Mouse (Mus musculus): ENCODE data around the gene Gm26620. TPM values are rescaled to one million over a fixed set of nuclear protein-coding genes. Genes with fewer than 3 reads are reported as not detected.

Gene Gm26620
- 0.31 TPM in 1 of 2 replicates, not detected in the other for polyA plus RNA-seq (2014; fragmentation: Nextera tagmentation; extraction: Ambion mirVana)

GRCm38 (mm10) chr1:170884978-170885561 lies at the start of gene Gm26620, which contains the start of gene Dusp12:
Gene Gm26620, plus strand, starts transcription at chr1:170885065.
Gene Dusp12, minus strand, starts transcription at chr1:170885540.
- H3K9me3 ChIP-seq (ENCODE audit: control insufficient read depth, low read length): no peaks in the 10 kb centered on the region
- peaks cover 5% of the 10 kb centered on the region; the same call in 1 of the 2 replicates for H3K4me1 ChIP-seq (ENCODE audit: control insufficient read depth, insufficient read depth, low read length)
- H3K27me3 ChIP-seq (ENCODE audit: control insufficient read depth, insufficient read depth, low read length): no peaks in the 10 kb centered on the region
- WGBS: 1% methylated on average over 46 of the region's 46 CpGs
- no peaks in the 10 kb centered on the region for H3K36me3 ChIP-seq (ENCODE audit: control insufficient read depth, insufficient read depth, low read length)
- H3K9ac ChIP-seq (ENCODE audit: low read length): peak within 1 kb of the TSS; percentile 90
- H3K4me3 ChIP-seq (ENCODE audit: low read depth, low read length): peak within 1 kb of the TSS; percentile 93
- DNase-seq (ENCODE audit: low spot score, missing footprints): peak; percentile 96
- peak; percentile 92 for ATAC-seq (ENCODE audit: low FRiP score)
- H3K27ac ChIP-seq (ENCODE audit: low read depth, low read length): peak within 1 kb of the TSS; percentile 35; the same call in 1 of the 2 replicates
- H3K4me2 ChIP-seq: peak within 1 kb of the TSS; percentile 56

GRCm38 (mm10) chr1:170839685-170840084 lies 45.2 kb upstream of the Gm26620 start:
- Histone ChIP-seq H3K9ac (ENCODE audit: low read length) (no peak overlapping the region), H3K4me1 (ENCODE audit: control insufficient read depth, insufficient read depth, low read length) (no peaks in the 10 kb centered on the region), H3K4me2 (no peak overlapping the region), H3K9me3 (ENCODE audit: control insufficient read depth, low read length) (no peaks in the 10 kb centered on the region), H3K27ac (ENCODE audit: low read depth, low read length) (no peak overlapping the region), H3K27me3 (ENCODE audit: control insufficient read depth, insufficient read depth, low read length) (no peaks in the 10 kb centered on the region), H3K4me3 (ENCODE audit: low read depth, low read length) (no peak overlapping the region), H3K36me3 (ENCODE audit: control insufficient read depth, insufficient read depth, low read length) (no peaks in the 10 kb centered on the region)
- peak; percentile 82 for DNase-seq (ENCODE audit: low spot score, missing footprints)
- no peak for ATAC-seq (ENCODE audit: low FRiP score)

GRCm38 (mm10) chr1:170844380-170844779 lies 40.5 kb upstream of the Gm26620 start:
- H3K4me3 ChIP-seq (ENCODE audit: low read depth, low read length): no peak overlapping the region
- no peaks in the 10 kb centered on the region for H3K27me3 ChIP-seq (ENCODE audit: control insufficient read depth, insufficient read depth, low read length)
- no peak overlapping the region for H3K4me2 ChIP-seq
- 56% methylated on average over 8 of the region's 8 CpGs for WGBS
- 0 out of 2 replicates have a peak, but pooled peaks have one; percentile 35 for ATAC-seq (ENCODE audit: low FRiP score)
- H3K9ac ChIP-seq (ENCODE audit: low read length): no peak overlapping the region
- no peaks in the 10 kb centered on the region for H3K9me3 ChIP-seq (ENCODE audit: control insufficient read depth, low read length)
- H3K4me1 ChIP-seq (ENCODE audit: control insufficient read depth, insufficient read depth, low read length): no peaks in the 10 kb centered on the region
- DNase-seq (ENCODE audit: low spot score, missing footprints): peak; percentile 92
- no peaks in the 10 kb centered on the region for H3K36me3 ChIP-seq (ENCODE audit: control insufficient read depth, insufficient read depth, low read length)
- H3K27ac ChIP-seq (ENCODE audit: low read depth, low read length): no peak overlapping the region

GRCm38 (mm10) chr1:170845448-170846307 lies 39.2 kb upstream of the Gm26620 start:
- 48% methylated on average over 10 of the region's 10 CpGs for WGBS
- H3K27ac ChIP-seq (ENCODE audit: low read depth, low read length): no peak overlapping the region
- no peaks in the 10 kb centered on the region for H3K27me3 ChIP-seq (ENCODE audit: control insufficient read depth, insufficient read depth, low read length)
- no peaks in the 10 kb centered on the region for H3K9me3 ChIP-seq (ENCODE audit: control insufficient read depth, low read length)
- ATAC-seq (ENCODE audit: low FRiP score) (no peak), DNase-seq (ENCODE audit: low spot score, missing footprints) (no peak)
- H3K9ac ChIP-seq (ENCODE audit: low read length): no peak overlapping the region
- H3K4me2 ChIP-seq: no peak overlapping the region
- no peak overlapping the region for H3K4me3 ChIP-seq (ENCODE audit: low read depth, low read length)
- no peaks in the 10 kb centered on the region for H3K4me1 ChIP-seq (ENCODE audit: control insufficient read depth, insufficient read depth, low read length)
- no peaks in the 10 kb centered on the region for H3K36me3 ChIP-seq (ENCODE audit: control insufficient read depth, insufficient read depth, low read length)

- DNase-seq (ENCODE audit: low spot score, missing footprints): no peak
- WGBS: 93% methylated on average over 2 of the region's 2 CpGs
- Histone ChIP-seq H3K36me3 (ENCODE audit: control insufficient read depth, insufficient read depth, low read length) (no peaks in the 10 kb centered on the region), H3K4me1 (ENCODE audit: control insufficient read depth, insufficient read depth, low read length) (no peaks in the 10 kb centered on the region), H3K9ac (ENCODE audit: low read length) (no peak overlapping the region), H3K27ac (ENCODE audit: low read depth, low read length) (no peak overlapping the region), H3K4me3 (ENCODE audit: low read depth, low read length) (no peak overlapping the region), H3K4me2 (no peak overlapping the region), H3K9me3 (ENCODE audit: control insufficient read depth, low read length) (no peaks in the 10 kb centered on the region), H3K27me3 (ENCODE audit: control insufficient read depth, insufficient read depth, low read length) (no peaks in the 10 kb centered on the region)
- ATAC-seq (ENCODE audit: low FRiP score): no peak
Measured at GRCm38 (mm10) chr1:170850007-170850406, 34.9 kb upstream of the Gm26620 start.

GRCm38 (mm10) chr1:170850637-170851624 lies 33.9 kb upstream of the Gm26620 start:
- no peak for DNase-seq (ENCODE audit: low spot score, missing footprints)
- Histone ChIP-seq H3K4me2 (no peak overlapping the region), H3K9me3 (ENCODE audit: control insufficient read depth, low read length) (no peaks in the 10 kb centered on the region), H3K4me1 (ENCODE audit: control insufficient read depth, insufficient read depth, low read length) (no peaks in the 10 kb centered on the region), H3K27me3 (ENCODE audit: control insufficient read depth, insufficient read depth, low read length) (no peaks in the 10 kb centered on the region), H3K27ac (ENCODE audit: low read depth, low read length) (no peak overlapping the region), H3K4me3 (ENCODE audit: low read depth, low read length) (no peak overlapping the region), H3K36me3 (ENCODE audit: control insufficient read depth, insufficient read depth, low read length) (no peaks in the 10 kb centered on the region), H3K9ac (ENCODE audit: low read length) (no peak overlapping the region)
- ATAC-seq (ENCODE audit: low FRiP score): no peak
- 90% methylated on average over 23 of the region's 23 CpGs for WGBS

GRCm38 (mm10) chr1:170853604-170854003 lies 31.3 kb upstream of the Gm26620 start:
- Histone ChIP-seq H3K9ac (ENCODE audit: low read length) (no peak overlapping the region), H3K4me1 (ENCODE audit: control insufficient read depth, insufficient read depth, low read length) (no peaks in the 10 kb centered on the region), H3K4me3 (ENCODE audit: low read depth, low read length) (no peak overlapping the region), H3K4me2 (no peak overlapping the region), H3K36me3 (ENCODE audit: control insufficient read depth, insufficient read depth, low read length) (no peaks in the 10 kb centered on the region), H3K9me3 (ENCODE audit: control insufficient read depth, low read length) (no peaks in the 10 kb centered on the region), H3K27ac (ENCODE audit: low read depth, low read length) (no peak overlapping the region), H3K27me3 (ENCODE audit: control insufficient read depth, insufficient read depth, low read length) (no peaks in the 10 kb centered on the region)
- ATAC-seq (ENCODE audit: low FRiP score) (no peak), DNase-seq (ENCODE audit: low spot score, missing footprints) (no peak)
- 95% methylated on average over 3 of the region's 3 CpGs for WGBS

GRCm38 (mm10) chr1:170855056-170855760 lies 29.7 kb upstream of the Gm26620 start:
- H3K4me1 ChIP-seq (ENCODE audit: control insufficient read depth, insufficient read depth, low read length): no peaks in the 10 kb centered on the region
- no peak overlapping the region for H3K27ac ChIP-seq (ENCODE audit: low read depth, low read length)
- no peak overlapping the region for H3K4me2 ChIP-seq
- H3K27me3 ChIP-seq (ENCODE audit: control insufficient read depth, insufficient read depth, low read length): no peaks in the 10 kb centered on the region
- H3K4me3 ChIP-seq (ENCODE audit: low read depth, low read length): no peak overlapping the region
- WGBS: 90% methylated on average over 13 of the region's 13 CpGs
- H3K9ac ChIP-seq (ENCODE audit: low read length): no peak overlapping the region
- ATAC-seq (ENCODE audit: low FRiP score) (no peak), DNase-seq (ENCODE audit: low spot score, missing footprints) (no peak)
- H3K9me3 ChIP-seq (ENCODE audit: control insufficient read depth, low read length): no peaks in the 10 kb centered on the region
- no peaks in the 10 kb centered on the region for H3K36me3 ChIP-seq (ENCODE audit: control insufficient read depth, insufficient read depth, low read length)

All from midbrain, embryonic 11.5 days (tissue).